Comparison of ENCODE assay signal across 8 mouse cellular contexts in genomic region chr11:88715299-88715698, GRCm38 (mm10). TPM values are rescaled to one million over a fixed set of nuclear protein-coding genes. Genes with fewer than 3 reads are reported as not detected.
A peak's percentile ranks its signal among the peaks of the same experiment; 100 is the strongest.
DNase-seq lines count a peak whose midpoint lies in the region; ATAC-seq and TF ChIP-seq lines count a peak whose summit lies in the region.

No protein-coding gene starts in this region.

- H3K9me3 ChIP-seq in heart, embryonic 10.5 days, result no peaks in the 10 kb centered on the region
- H3K9me3 ChIP-seq in CH12.LX (replicated peaks; ENCODE audit: low read length), result no peaks in the 10 kb centered on the region
- H3K9me3 ChIP-seq in hindbrain, embryonic 10.5 days, result no peaks in the 10 kb centered on the region
- H3K9me3 ChIP-seq in midbrain, embryonic 11.5 days (ENCODE audit: control insufficient read depth, low read length), result no peaks in the 10 kb centered on the region

- H3K27me3 ChIP-seq in heart, embryonic 10.5 days (ENCODE audit: insufficient read depth, poor library complexity, severe bottlenecking), result no peaks in the 10 kb centered on the region
- H3K27me3 ChIP-seq in CH12.LX (replicated peaks), result no peaks in the 10 kb centered on the region
- no peaks in the 10 kb centered on the region for H3K27me3 ChIP-seq in hindbrain, embryonic 10.5 days (ENCODE audit: insufficient read depth, poor library complexity, severe bottlenecking)
- no peaks in the 10 kb centered on the region for H3K27me3 ChIP-seq in midbrain, embryonic 11.5 days (ENCODE audit: control insufficient read depth, insufficient read depth, low read length)

- TF ChIP-seq CTCF in CH12.LX (conservative IDR thresholded peaks at IDR 0.05 in 1 of 2, IDR thresholded peaks at IDR 0.05 in 1 of 2; ENCODE audit: low read depth in 2 of 2, low read length in 2 of 2), result no peak

- 54% methylated on average over 7 of the region's 7 CpGs for WGBS in heart, embryonic 10.5 days
- WGBS in hindbrain, embryonic 10.5 days, result 31% methylated on average over 7 of the region's 7 CpGs
- 33% methylated on average over 7 of the region's 7 CpGs for WGBS in midbrain, embryonic 11.5 days

- peak overlapping the region; percentile 92 for H3K4me2 ChIP-seq in CH12.LX (ENCODE audit: insufficient read depth, low read depth, poor library complexity, severe bottlenecking)
- H3K4me2 ChIP-seq in midbrain, embryonic 11.5 days, result peak overlapping the region; percentile 70

- in situ Hi-C loops in CH12.LX (cut with MboI; ENCODE audit: low pct_ligation_motif_present, low pct_unique_long_range_greater_than_20kb, low sequenced_read_pairs), result no loop called here

- no peak for TF ChIP-seq EP300 in CH12.LX (IDR thresholded peaks at IDR 0.05; ENCODE audit: low read length)

- H3K4me3 ChIP-seq in heart, embryonic 10.5 days, result peak overlapping the region; percentile 96
- H3K4me3 ChIP-seq in CH12.LX (replicated peaks in 1 of 3; ENCODE audit: low read depth in 2 of 3, low read length in 2 of 3, poor library complexity in 1 of 3), result peak overlapping the region in 2 of 3 experiments; percentile 10 to 20
- peak overlapping the region; percentile 97 for H3K4me3 ChIP-seq in hindbrain, embryonic 10.5 days
- H3K4me3 ChIP-seq in midbrain, embryonic 11.5 days (ENCODE audit: low read depth, low read length), result peak overlapping the region; percentile 98

- DNase-seq in heart, embryonic 10.5 days (ENCODE audit: low spot score), result no peak
- no peak for DNase-seq in heart, postnatal 14 days
- DNase-seq in CH12.LX (ENCODE audit: extremely low read depth), result no peak
- no peak for DNase-seq in hindbrain, embryonic 10.5 days (ENCODE audit: low spot score)
- DNase-seq in midbrain, embryonic 11.5 days (ENCODE audit: low spot score, missing footprints), result no peak
- no peak for DNase-seq in layer of hippocampus, postnatal 25 days (ENCODE audit: extremely low spot score in 1 of 2, low spot score in 1 of 2)
- no peak for DNase-seq in frontal cortex, postnatal 14 days (ENCODE audit: low spot score in 2 of 2)

- H3K4me1 ChIP-seq in heart, embryonic 10.5 days, result peaks cover 41% of the 10 kb centered on the region
- H3K4me1 ChIP-seq in CH12.LX (ENCODE audit: control insufficient read depth in 1 of 2, insufficient read depth in 2 of 2), result peaks cover 0 to 50% of the 10 kb centered on the region in 2 experiments; a peak in 2 of 4 replicates
- H3K4me1 ChIP-seq in hindbrain, embryonic 10.5 days (replicated peaks), result peaks cover 72% of the 10 kb centered on the region
- peaks cover 38% of the 10 kb centered on the region for H3K4me1 ChIP-seq in midbrain, embryonic 11.5 days (ENCODE audit: control insufficient read depth, insufficient read depth, low read length)

- intact Hi-C loops in heart, postnatal 14 days (cut with DNase I), result no loop called here

- peak overlapping the region; percentile 95; the same call in 1 of the 2 replicates for H3K9ac ChIP-seq in CH12.LX (ENCODE audit: insufficient read depth, low read depth)
- H3K9ac ChIP-seq in midbrain, embryonic 11.5 days (ENCODE audit: low read length), result peak overlapping the region; percentile 100

- TF ChIP-seq RAD21 in CH12.LX (IDR thresholded peaks at IDR 0.05; ENCODE audit: low read depth, low read length), result no peak

- TF ChIP-seq POLR2A in CH12.LX (IDR thresholded peaks at IDR 0.05; ENCODE audit: low read depth, low read length), result no peak

- ATAC-seq in midbrain, embryonic 11.5 days (ENCODE audit: low FRiP score), result no peak
- ATAC-seq in monocyte, adult 5-6 weeks (replicated peaks; ENCODE audit: insufficient number of reproducible peaks, low FRiP score, low TSS enrichment, poor library complexity, severe bottlenecking), result no peak

- H3K27ac ChIP-seq in heart, embryonic 10.5 days, result no peak overlapping the region
- no peak overlapping the region for H3K27ac ChIP-seq in CH12.LX (ENCODE audit: insufficient read depth, low read depth)
- H3K27ac ChIP-seq in hindbrain, embryonic 10.5 days, result peak overlapping the region; percentile 100
- peak overlapping the region; percentile 22; the same call in 1 of the 2 replicates for H3K27ac ChIP-seq in midbrain, embryonic 11.5 days (ENCODE audit: low read depth, low read length)

- peaks cover 40% of the 10 kb centered on the region for H3K79me2 ChIP-seq in CH12.LX (replicated peaks; ENCODE audit: control insufficient read depth, extremely low read depth, insufficient read depth, poor library complexity, severe bottlenecking)

- peaks cover 31% of the 10 kb centered on the region for H3K36me3 ChIP-seq in heart, embryonic 10.5 days
- peaks cover 21 to 37% of the 10 kb centered on the region in 2 experiments for H3K36me3 ChIP-seq in CH12.LX (replicated peaks in 1 of 2; ENCODE audit: control insufficient read depth in 1 of 2, insufficient read depth in 1 of 2, low read length in 1 of 2)
- H3K36me3 ChIP-seq in hindbrain, embryonic 10.5 days, result peaks cover 50% of the 10 kb centered on the region
- peaks cover 12% of the 10 kb centered on the region for H3K36me3 ChIP-seq in midbrain, embryonic 11.5 days (ENCODE audit: control insufficient read depth, insufficient read depth, low read length)

- dilution Hi-C loops in CH12.LX (cut with MboI; ENCODE audit: extremely low pct_ligation_motif_present, extremely low pct_unique_long_range_greater_than_20kb, low sequenced_read_pairs), result no loop called here

TF ChIP-seq in CH12.LX, 34 proteins besides CTCF, POLR2A, EP300 and RAD21:
- TF ChIP-seq MAZ (IDR thresholded peaks at IDR 0.05; ENCODE audit: low read depth, low read length) (no peak), CHD1 (IDR thresholded peaks at IDR 0.05; ENCODE audit: low read depth, low read length) (no peak), IRF4 (IDR thresholded peaks at IDR 0.05; ENCODE audit: low read depth, low read length) (no peak), RCOR1 (conservative IDR thresholded peaks at IDR 0.05; ENCODE audit: low read depth, low read length) (no peak), ZMIZ1 (IDR thresholded peaks at IDR 0.05; ENCODE audit: low read depth, low read length) (no peak), MAFK (IDR thresholded peaks at IDR 0.05; ENCODE audit: insufficient replicate concordance, low read length) (peak; percentile 89)

RNA-seq across cellular contexts. Expression of gene Msi2, which starts 3.0 kb away (rescaled TPM):
- 15.9 and 16.3 TPM in 2 replicates for polyA plus RNA-seq in heart, embryonic 10.5 days (2016; fragmentation: Nextera tagmentation; extraction: Ambion mirVana)
- 100 to 1,000 TPM; 196 to 206 TPM for total RNA-seq in heart, postnatal 14 days (2021)
- total RNA-seq in CH12.LX (2012; rRNA removed) (46.3 and 52.6 TPM in 2 replicates), CH12.LX (2014; rRNA removed) (73.1 and 76.2 TPM in 2 replicates)
- 33.7 and 40.3 TPM in 2 replicates for polyA plus RNA-seq in CH12.LX (2012; ENCODE audit: insufficient read length, low read depth)
- 27.3 and 29.9 TPM in 2 replicates for polyA plus RNA-seq in hindbrain, embryonic 10.5 days (2016; fragmentation: Nextera tagmentation; extraction: Ambion mirVana)
- 25.7 and 27.0 TPM in 2 replicates for polyA plus RNA-seq in midbrain, embryonic 11.5 days (2014; fragmentation: Nextera tagmentation; extraction: Ambion mirVana)
- total RNA-seq in monocyte, adult 5-6 weeks (2017), result 19.4 to 72.0 TPM (median 35.2 TPM) in 3 replicates
- 10 to 100 TPM; 89.4 to 90.0 TPM for total RNA-seq in layer of hippocampus, postnatal 25 days (2021)

Comparison
In these comparisons a context has a peak if more than half of its experiments do, and no peak if none do; other contexts are left out.
1. H3K27ac ChIP-seq: peak in hindbrain, embryonic 10.5 days (single experiment) and midbrain, embryonic 11.5 days (single experiment); none in heart, embryonic 10.5 days (single experiment) and CH12.LX (single experiment).
2. H3K4me3 ChIP-seq: peak in every context shown above with its lines; median percentile 98 in midbrain, embryonic 11.5 days; 97 in hindbrain, embryonic 10.5 days; 96 in heart, embryonic 10.5 days; 15 in CH12.LX.